Comparison of ENCODE assay signal across 14 mouse cellular contexts in the genomic region with DNA sequence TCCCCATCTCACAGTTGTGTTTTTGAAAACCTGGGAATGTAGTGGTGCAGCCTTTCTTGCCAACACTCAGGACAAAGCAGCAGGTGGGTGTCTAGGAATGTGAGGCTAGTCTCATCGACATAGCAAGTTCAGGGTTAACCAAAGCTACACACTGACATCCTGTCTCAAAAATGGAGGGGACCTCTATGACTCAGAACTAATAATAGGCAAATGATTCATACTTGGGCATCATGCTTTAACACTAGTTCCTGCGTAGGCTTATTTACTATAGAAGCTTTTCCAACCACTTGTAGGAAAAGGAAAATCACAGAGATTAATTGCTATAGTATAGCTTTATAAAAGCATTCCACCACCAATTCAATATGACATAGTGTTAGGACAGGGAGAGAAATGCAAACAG.
DNase-seq lines count a peak whose midpoint lies in the region; ATAC-seq and TF ChIP-seq lines count a peak whose summit lies in the region.
"Had no signal": no experiment of that assay in that cellular context is flagged by ENCODE, and none has a peak within 500 bp of the region (broad histone marks: within the 10 kb centered on the region; RNA-seq: fewer than 3 reads in every experiment).

No protein-coding gene starts in this region.

- no peak overlapping the region for H3K4me2 ChIP-seq in heart, embryonic 11.5 days
- H3K4me2 ChIP-seq in heart, embryonic 14.5 days (ENCODE audit: low read length), result no peak overlapping the region
- no peak overlapping the region for H3K4me2 ChIP-seq in stomach, postnatal 0 days (replicated peaks; ENCODE audit: low read depth)
- H3K4me2 ChIP-seq: embryonic facial prominence, embryonic 13.5 days; hindbrain, embryonic 15.5 days; limb, embryonic 12.5 days had no signal

- peak; percentile 75 for DNase-seq in heart, adult 11 months
- peak; percentile 8 for DNase-seq in lung, postnatal 10 days
- no peak for DNase-seq in lung, postnatal 14 days
- no peak for DNase-seq in stomach, postnatal 0 days (ENCODE audit: low spot score)
- DNase-seq in cerebellum, postnatal 14 days, result no peak
- no peak for DNase-seq in retina, embryonic 14.5 days (ENCODE audit: low spot score)
- DNase-seq: cerebellum, adult 9-10 months; layer of hippocampus, postnatal 36 days had no signal

- no peaks in the 10 kb centered on the region for H3K9me3 ChIP-seq in heart, embryonic 11.5 days (replicated peaks; ENCODE audit: control insufficient read depth, low read length)
- no peaks in the 10 kb centered on the region for H3K9me3 ChIP-seq in heart, embryonic 14.5 days (ENCODE audit: control insufficient read depth, low read length)
- H3K9me3 ChIP-seq in stomach, postnatal 0 days (ENCODE audit: control insufficient read depth, low read length), result no peaks in the 10 kb centered on the region
- H3K9me3 ChIP-seq: embryonic facial prominence, embryonic 13.5 days; hindbrain, embryonic 15.5 days; limb, embryonic 12.5 days had no signal

- TF ChIP-seq EP300 in stomach, postnatal 0 days (optimal IDR thresholded peaks at IDR 0.05), result peak; percentile 80

- ATAC-seq in heart, embryonic 11.5 days (replicated peaks; ENCODE audit: insufficient number of reproducible peaks, low FRiP score, low TSS enrichment), result no peak
- peak; percentile 43; the same call in 1 of the 2 replicates for ATAC-seq in heart, embryonic 14.5 days (ENCODE audit: insufficient number of reproducible peaks, insufficient read depth, low FRiP score, low read depth)
- peak; percentile 82 for ATAC-seq in stomach, postnatal 0 days (ENCODE audit: low FRiP score, low TSS enrichment)

- no peak overlapping the region for H3K9ac ChIP-seq in heart, embryonic 11.5 days (ENCODE audit: low read depth, low read length)
- H3K9ac ChIP-seq in heart, embryonic 14.5 days (ENCODE audit: low read length), result no peak overlapping the region; the same call in 1 of the 2 replicates
- H3K9ac ChIP-seq in stomach, postnatal 0 days (ENCODE audit: low read length), result no peak overlapping the region
- H3K9ac ChIP-seq: embryonic facial prominence, embryonic 13.5 days; hindbrain, embryonic 15.5 days; limb, embryonic 12.5 days had no signal

- no peak overlapping the region for H3K4me3 ChIP-seq in heart, embryonic 11.5 days (ENCODE audit: low read depth, low read length)
- no peak overlapping the region for H3K4me3 ChIP-seq in heart, embryonic 14.5 days (ENCODE audit: control insufficient read depth in 1 of 2, insufficient read depth in 1 of 2, low read depth in 1 of 2, low read length in 2 of 2)
- H3K4me3 ChIP-seq in stomach, postnatal 0 days (ENCODE audit: low read depth, low read length), result no peak overlapping the region
- H3K4me3 ChIP-seq: embryonic facial prominence, embryonic 13.5 days; hindbrain, embryonic 15.5 days; limb, embryonic 12.5 days had no signal

- no peak for TF ChIP-seq CTCF in stomach, postnatal 0 days (IDR thresholded peaks at IDR 0.05; ENCODE audit: low read depth)

- H3K36me3 ChIP-seq in heart, embryonic 11.5 days (ENCODE audit: control insufficient read depth, insufficient read depth, low read length), result no peaks in the 10 kb centered on the region
- no peaks in the 10 kb centered on the region for H3K36me3 ChIP-seq in heart, embryonic 14.5 days (ENCODE audit: control insufficient read depth, insufficient read depth, low read length)
- no peaks in the 10 kb centered on the region for H3K36me3 ChIP-seq in stomach, postnatal 0 days (ENCODE audit: control insufficient read depth, insufficient read depth, low read length)
- H3K36me3 ChIP-seq: limb, embryonic 12.5 days had no signal

- no peaks in the 10 kb centered on the region for H3K27me3 ChIP-seq in heart, embryonic 11.5 days (ENCODE audit: control insufficient read depth, insufficient read depth, low read length)
- H3K27me3 ChIP-seq in heart, embryonic 14.5 days (ENCODE audit: control insufficient read depth, insufficient read depth, low read length), result no peaks in the 10 kb centered on the region
- no peaks in the 10 kb centered on the region for H3K27me3 ChIP-seq in stomach, postnatal 0 days (ENCODE audit: control insufficient read depth, insufficient read depth, low read length)
- H3K27me3 ChIP-seq: CH12.LX; embryonic facial prominence, embryonic 13.5 days; hindbrain, embryonic 15.5 days; limb, embryonic 12.5 days had no signal

- no peak overlapping the region for H3K27ac ChIP-seq in heart, embryonic 11.5 days (ENCODE audit: low read depth, low read length)
- peak overlapping the region; percentile 30 to 62 for H3K27ac ChIP-seq in heart, embryonic 14.5 days (replicated peaks in 1 of 2; ENCODE audit: control insufficient read depth in 1 of 2, insufficient read depth in 1 of 2, low read depth in 2 of 2, low read length in 2 of 2)
- no peak overlapping the region for H3K27ac ChIP-seq in stomach, postnatal 0 days (replicated peaks)
- H3K27ac ChIP-seq: embryonic facial prominence, embryonic 13.5 days; hindbrain, embryonic 15.5 days; limb, embryonic 12.5 days had no signal

- WGBS in heart, embryonic 11.5 days (ENCODE audit: insufficient replicate concordance), result 59% methylated on average over 2 of the region's 2 CpGs
- WGBS in heart, embryonic 14.5 days, result 24% methylated on average over 2 of the region's 2 CpGs
- 20% methylated on average over 2 of the region's 2 CpGs for WGBS in stomach, postnatal 0 days

- H3K4me1 ChIP-seq in heart, embryonic 11.5 days (ENCODE audit: control insufficient read depth, insufficient read depth, low read length), result peaks cover 5% of the 10 kb centered on the region; the same call in 1 of the 2 replicates
- peaks cover 5 to 11% of the 10 kb centered on the region in 2 experiments for H3K4me1 ChIP-seq in heart, embryonic 14.5 days (ENCODE audit: control insufficient read depth in 2 of 2, insufficient read depth in 2 of 2, low read length in 2 of 2)
- H3K4me1 ChIP-seq in stomach, postnatal 0 days (replicated peaks; ENCODE audit: control insufficient read depth, insufficient read depth), result no peaks in the 10 kb centered on the region
- H3K4me1 ChIP-seq: hindbrain, embryonic 15.5 days had no signal

Comparison
In these comparisons a context has a peak if more than half of its experiments do, and no peak if none do; other contexts are left out.
1. DNase-seq: peak in heart, adult 11 months (single experiment) and lung, postnatal 10 days (single experiment); none in lung, postnatal 14 days (single experiment), stomach, postnatal 0 days (single experiment), cerebellum, postnatal 14 days (0 of 2) and retina, embryonic 14.5 days (single experiment).
2. H3K27ac ChIP-seq: peak in heart, embryonic 14.5 days (2 of 2); none in heart, embryonic 11.5 days (single experiment) and stomach, postnatal 0 days (single experiment).